Mouse (Mus musculus) adrenal gland, postnatal 14 days (tissue): ENCODE measurements around the gene Fkbpl. TPM values are rescaled to one million over a fixed set of nuclear protein-coding genes. Genes with fewer than 3 reads are reported as not detected.
A peak's percentile ranks its signal among the peaks of the same experiment; 100 is the strongest.

Experiments
- DNase-seq: peaks from one replicate; pipeline ENCODE4 v3.0.0; 2021; ENCODE audit warnings: mixed read lengths
- total RNA-seq: library from RNA; stranded (reverse); gene quantifications from 2 replicates; pipeline ENCODE4 v1.2.3, GENCODE M21; 2021

Gene Fkbpl
- total RNA-seq, 1 experiment from 2014 or later = 12.5 TPM

- DNase-seq = no peak
Measured at GRCm38 (mm10) chr17:34670235-34670634, 25.7 kb downstream of the Fkbpl start, which contains the start of gene Tnxb. TSS of gene Tnxb (plus strand) at chr17:34670535.

GRCm38 (mm10) chr17:34671151-34672066, 26.8 kb downstream of the Fkbpl start:
- no peak for DNase-seq

DNA sequence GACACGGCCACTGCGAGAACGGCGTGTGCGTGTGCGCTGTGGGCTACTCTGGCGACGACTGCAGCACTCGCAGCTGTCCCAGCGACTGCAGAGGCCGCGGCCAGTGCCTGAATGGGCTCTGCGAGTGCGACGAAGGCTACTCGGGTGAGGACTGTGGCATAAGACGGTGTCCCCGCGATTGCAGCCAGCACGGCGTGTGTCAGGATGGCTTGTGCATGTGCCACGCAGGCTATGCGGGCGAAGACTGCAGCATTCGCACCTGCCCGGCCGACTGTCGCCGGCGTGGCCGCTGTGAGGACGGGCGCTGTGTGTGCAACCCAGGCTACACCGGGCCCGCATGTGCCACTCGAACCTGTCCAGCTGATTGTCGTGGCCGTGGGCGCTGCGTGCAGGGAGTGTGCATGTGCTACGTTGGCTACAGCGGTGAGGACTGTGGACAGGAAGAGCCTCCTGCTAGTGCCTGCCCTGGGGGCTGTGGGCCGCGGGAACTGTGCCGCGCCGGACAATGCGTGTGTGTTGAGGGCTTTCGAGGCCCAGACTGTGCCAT, 27.8 kb downstream of the Fkbpl start:
- no peak for DNase-seq

GRCm38 (mm10) chr17:34673139-34673538, 28.6 kb downstream of the Fkbpl start:
- DNase-seq = no peak

GRCm38 (mm10) chr17:34674524-34675204, 30.1 kb downstream of the Fkbpl start:
- DNase-seq = no peak

- no peak for DNase-seq
Measured at GRCm38 (mm10) chr17:34675205-34676092, 30.9 kb downstream of the Fkbpl start.

DNA sequence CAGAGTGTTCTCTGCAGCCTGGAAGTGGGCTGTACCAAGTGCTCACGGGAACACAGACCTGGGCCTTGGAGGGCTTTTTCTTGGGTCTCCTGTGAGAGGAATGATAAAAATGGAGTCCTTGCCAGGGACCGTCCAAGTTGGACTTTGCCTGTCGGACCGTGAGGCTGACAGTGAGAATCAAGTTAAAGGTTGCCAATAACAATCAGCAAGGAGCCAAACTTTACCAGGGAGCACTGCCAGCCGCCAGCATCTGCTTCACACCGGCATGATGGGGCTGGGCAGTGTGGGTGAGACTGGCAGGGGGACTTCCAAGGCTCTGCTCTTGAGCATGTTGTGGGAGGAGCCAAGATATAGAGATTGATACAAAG, 31.5 kb downstream of the Fkbpl start:
- DNase-seq = no peak

- DNase-seq = no peak
Measured at GRCm38 (mm10) chr17:34676671-34677070, 32.1 kb downstream of the Fkbpl start.

DNA sequence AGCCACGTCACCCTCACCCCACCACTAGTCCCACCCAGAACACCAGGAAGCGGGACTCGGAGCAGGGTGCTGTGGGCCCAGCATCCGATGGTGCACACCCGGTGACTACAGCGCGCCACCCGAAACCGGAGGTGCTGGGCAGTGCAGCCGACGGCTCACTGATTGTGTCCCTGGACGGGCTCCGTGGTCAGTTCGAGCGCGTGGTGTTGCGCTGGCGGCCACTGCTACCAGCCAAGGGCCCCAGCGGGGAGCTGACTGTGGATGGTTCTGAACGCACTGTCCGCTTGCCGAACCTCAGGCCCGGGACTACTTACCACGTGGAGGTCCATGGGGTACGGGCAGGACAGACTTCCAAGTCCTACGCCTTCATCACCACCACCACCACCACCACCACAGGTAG, 35.6 kb downstream of the Fkbpl start:
- no peak for DNase-seq

GRCm38 (mm10) chr17:34680621-34681020, 36.1 kb downstream of the Fkbpl start:
- no peak for DNase-seq

GRCm38 (mm10) chr17:34681132-34681571, 36.6 kb downstream of the Fkbpl start:
- DNase-seq = peak; percentile 72

- peak; percentile 45 for DNase-seq
Measured at GRCm38 (mm10) chr17:34681881-34682536, 37.4 kb downstream of the Fkbpl start.

DNA sequence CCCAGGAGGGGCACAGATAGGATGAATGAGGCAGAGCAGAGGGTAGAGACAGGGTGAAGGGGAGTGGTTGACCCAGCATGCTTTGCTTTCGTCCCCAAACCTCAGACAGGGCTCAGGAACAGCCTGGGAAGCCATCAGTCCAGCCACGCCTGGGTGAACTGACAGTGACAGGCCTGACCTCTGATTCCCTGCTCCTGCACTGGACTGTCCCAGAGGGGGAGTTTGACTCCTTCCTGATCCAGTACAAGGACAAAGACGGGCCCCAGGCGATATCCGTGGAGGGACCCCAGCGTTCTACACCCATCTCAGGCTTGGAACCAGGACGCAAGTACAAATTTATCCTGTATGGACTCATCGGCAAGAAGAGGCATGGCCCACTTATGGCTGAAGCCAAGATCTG, 38.6 kb downstream of the Fkbpl start:
- no peak for DNase-seq

DNA sequence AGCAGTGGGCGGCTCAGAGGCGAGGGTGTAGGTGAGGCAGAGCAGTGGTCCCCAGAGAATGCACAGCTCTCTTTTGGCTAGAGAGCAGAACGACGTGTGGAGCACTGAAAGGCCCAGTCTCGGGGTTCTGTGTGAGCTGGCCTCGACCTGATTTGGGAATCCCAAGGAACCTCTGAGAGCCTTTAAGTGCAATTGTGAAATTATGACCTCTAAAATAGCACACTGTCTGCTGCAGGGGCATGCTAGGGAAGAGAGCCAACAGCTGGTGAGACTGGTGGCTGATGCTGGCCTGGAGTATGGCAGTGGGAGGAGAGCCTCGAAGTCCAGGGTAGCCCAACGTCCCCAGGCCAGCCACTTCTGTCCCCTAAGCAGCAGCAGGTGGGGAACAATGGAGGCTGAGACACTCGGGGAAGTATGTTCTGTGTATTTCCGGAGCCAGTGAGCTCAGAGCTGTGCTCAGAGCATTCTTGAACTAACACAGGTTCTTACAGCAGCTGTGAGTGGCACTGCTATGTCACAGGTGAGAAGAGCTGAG, 39.2 kb downstream of the Fkbpl start:
- DNase-seq = peak; percentile 22

DNA sequence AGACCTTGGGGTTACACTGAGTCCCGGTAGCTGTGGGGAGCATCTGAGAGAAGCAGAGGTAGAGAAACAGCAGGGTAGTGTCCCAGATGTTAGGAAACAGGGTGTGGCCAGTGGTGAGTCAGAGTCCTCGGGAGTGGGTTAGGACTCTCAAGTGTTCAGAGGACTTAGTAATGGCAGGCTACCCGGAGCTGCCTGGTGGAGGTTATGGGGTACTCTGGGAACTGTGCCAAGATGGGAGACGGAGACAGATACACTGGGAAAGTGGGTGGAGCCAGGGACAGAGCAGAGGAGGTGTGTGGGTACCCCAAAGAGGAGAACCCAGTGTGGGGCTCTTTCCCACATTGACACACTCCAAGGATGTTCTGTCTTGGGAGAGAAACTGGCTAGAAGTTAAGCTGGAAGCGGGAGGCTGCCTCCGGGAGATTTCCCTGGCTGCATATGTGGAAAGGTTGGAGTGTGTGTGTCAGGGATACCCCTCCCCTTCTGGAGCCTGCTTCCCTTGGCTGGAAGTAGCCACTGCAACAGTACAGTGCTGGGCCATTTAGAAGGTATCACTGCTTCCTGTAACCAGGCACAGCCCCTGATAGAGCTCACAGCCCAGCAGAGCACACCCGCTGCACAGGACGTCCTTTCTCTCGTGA, 39.8 kb downstream of the Fkbpl start:
- DNase-seq = peak; percentile 52

- peak; percentile 67 for DNase-seq
Measured at GRCm38 (mm10) chr17:34685120-34686110, 40.9 kb downstream of the Fkbpl start.

DNA sequence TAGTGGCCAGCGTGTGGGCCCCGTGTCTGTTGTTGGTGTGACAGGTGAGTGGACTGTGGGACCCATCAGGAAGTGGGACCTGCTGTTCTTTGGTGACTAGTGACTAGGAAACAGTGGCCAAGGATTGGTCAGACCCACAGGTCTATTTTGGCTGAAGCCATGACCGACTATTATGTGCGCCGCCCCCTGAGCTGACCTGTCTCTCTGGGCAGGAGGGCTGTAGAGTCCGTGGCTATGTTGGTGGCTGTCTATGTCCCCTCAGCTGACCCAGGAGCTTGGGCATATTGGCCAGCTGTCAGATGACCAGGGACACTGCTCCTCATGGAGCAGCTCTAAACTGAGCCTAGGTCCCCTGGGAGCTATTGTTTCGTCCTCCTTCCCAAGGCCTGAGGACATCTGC, 44.3 kb downstream of the Fkbpl start:
- DNase-seq = no peak

GRCm38 (mm10) chr17:34690458-34690857, 45.9 kb downstream of the Fkbpl start:
- peak; percentile 55 for DNase-seq

GRCm38 (mm10) chr17:34692906-34693305, 48.3 kb downstream of the Fkbpl start:
- DNase-seq = peak; percentile 85
